Mouse (Mus musculus) layer of hippocampus, postnatal 36 days (tissue): Measurements from ENCODE around the gene Dennd4c. TPM values are rescaled to one million over a fixed set of nuclear protein-coding genes. Genes with fewer than 3 reads are reported as not detected.

ENCODE experiments used
- DNase-seq, 2 experiments: peaks; one replicate each; pipeline ENCODE4 v3.0.0; 2022
- total RNA-seq, 2 experiments: library from RNA; stranded (reverse); gene quantifications; 2 replicates each; pipeline ENCODE4 v1.2.3; 2021

Gene Dennd4c
- total RNA-seq = 10 to 100 TPM; 10.5 to 11.1 TPM

- peak; percentile 83 to 85 for DNase-seq
Observed at GRCm38 (mm10) chr4:86748336-86749291, at the start of gene Dennd4c. TSS of gene Dennd4c (plus strand) at chr4:86748555.

DNA sequence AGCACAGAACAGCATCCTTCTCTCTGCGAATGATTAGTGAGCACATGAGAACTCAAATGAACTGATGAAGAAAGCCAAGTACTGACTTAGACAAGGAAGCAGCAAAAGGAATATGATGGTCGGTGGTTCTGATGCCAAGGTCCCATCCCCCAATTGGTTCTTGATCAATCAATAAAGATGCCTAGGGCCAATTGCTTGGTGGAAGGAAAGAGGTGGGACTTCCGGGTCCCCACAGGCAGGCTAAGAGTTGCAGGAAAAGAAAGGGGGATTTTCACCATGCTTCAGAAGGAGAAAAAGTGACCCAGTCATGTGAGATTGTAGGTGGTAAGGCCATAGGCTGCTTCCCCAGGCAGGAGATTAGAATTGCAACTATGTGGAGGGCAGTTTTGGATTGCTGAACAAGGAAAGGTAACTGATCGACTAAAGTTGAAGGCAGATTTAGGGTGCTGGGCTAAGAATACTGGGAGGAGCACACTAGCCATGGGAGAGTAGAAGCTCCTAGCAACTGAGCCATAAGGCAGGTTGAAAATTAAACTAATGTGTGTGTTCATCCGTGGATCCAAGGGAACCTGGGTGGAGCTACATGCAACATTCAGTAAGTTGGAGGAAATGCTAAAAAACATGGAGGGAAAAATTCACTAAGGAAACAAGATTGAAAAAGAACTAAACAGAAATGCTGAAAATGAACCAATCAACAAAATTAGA is 49.0 kb upstream of the Dennd4c start:
- DNase-seq = no peak

DNA sequence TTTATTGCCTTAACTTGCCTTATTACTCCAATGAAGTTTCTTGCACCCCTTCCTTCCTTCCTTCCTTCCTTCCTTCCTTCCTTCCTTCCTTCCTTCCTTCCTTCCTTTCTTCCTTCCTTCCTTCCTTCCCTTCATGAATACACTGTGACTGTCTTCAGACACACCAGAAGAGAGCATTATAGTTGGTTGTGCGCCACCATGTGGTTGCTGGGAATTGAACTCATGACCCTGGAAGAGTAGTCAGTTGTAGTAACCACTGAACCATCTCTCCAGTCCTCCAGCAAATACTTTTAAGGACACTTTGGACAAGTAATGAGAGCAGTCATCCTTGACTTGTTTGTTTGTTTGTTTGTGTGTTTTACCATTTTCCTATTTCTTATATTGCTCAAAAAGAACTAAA is 39.6 kb upstream of the Dennd4c start:
- no peak for DNase-seq

GRCm38 (mm10) chr4:86710034-86710650 is 38.2 kb upstream of the Dennd4c start:
- no peak for DNase-seq

DNA sequence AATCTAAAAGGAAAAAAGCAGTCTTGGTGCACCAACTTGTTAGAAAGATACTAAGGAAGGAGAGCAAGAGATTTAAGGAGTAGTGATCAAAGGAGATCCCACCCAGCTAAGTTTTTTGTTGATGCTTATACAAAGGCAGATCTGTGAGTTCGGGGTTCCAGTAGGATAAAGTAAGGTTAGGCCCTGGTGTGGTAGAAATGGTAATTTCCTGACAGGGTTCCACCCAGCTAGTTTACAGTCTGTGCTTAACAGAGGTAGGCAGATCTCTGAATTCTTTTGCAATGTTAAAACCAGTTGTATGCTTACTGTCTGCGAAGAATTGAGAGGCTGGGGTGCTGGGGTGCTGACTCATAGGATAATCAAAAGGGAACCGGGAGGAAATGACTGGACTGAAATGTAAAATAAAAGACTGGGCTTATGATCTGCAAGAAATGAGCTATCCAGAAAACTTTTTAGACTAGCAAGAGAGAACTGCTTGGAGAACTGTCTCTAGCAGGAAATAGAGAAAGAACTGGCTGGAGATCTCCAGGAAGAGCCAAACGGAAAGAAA is 37.6 kb upstream of the Dennd4c start:
- no peak for DNase-seq

GRCm38 (mm10) chr4:86712751-86713195 is 35.6 kb upstream of the Dennd4c start:
- DNase-seq = peak; percentile 54 to 58

GRCm38 (mm10) chr4:86713518-86713917 is 34.8 kb upstream of the Dennd4c start:
- DNase-seq = no peak

GRCm38 (mm10) chr4:86715341-86715740 is 33.0 kb upstream of the Dennd4c start:
- DNase-seq = no peak

GRCm38 (mm10) chr4:86717176-86717575 is 31.2 kb upstream of the Dennd4c start:
- DNase-seq = no peak

GRCm38 (mm10) chr4:86718878-86719577 is 29.3 kb upstream of the Dennd4c start:
- DNase-seq = no peak

GRCm38 (mm10) chr4:86721856-86722358 is 26.4 kb upstream of the Dennd4c start:
- DNase-seq = no peak

DNA sequence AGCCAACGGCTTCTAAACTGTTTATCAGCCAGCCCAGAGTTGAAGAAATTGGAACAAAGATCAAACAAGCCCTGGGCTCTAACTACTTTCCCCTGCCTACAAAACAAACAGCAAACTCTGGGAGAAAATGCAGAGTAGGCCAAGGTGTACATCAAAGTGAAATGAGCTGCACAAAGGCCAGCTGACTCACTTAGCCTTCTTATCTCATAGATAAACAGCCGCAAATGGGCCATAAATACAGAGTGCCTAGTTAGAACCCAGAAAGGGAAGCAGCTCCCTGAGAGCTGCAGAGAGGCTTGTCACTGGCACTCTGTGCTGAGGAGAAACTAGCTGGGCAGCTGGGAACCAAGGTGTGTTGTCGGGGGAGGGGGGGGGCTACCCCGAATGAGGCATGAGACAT is 23.2 kb upstream of the Dennd4c start:
- DNase-seq = no peak

GRCm38 (mm10) chr4:86726141-86726540 is 22.2 kb upstream of the Dennd4c start:
- DNase-seq = no peak

DNA sequence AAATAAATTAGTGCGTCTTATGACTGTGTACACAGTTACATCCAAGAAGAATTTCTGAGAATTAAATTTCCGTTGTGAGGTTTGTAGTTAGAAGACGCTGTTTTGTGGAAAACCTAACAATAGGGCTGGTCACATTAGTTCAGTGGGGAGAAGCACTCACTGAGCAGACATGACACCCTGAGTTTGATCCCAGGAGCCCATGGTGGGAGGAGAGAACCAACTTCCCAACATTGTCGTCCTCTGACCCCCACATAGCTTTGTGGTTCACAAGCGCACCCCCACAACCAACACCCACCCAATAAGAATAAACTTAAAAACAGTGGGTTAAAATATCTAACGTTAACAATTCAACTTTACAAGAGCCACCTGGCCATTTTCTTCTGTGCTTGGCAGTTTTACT is 18.5 kb upstream of the Dennd4c start:
- no peak for DNase-seq

DNA sequence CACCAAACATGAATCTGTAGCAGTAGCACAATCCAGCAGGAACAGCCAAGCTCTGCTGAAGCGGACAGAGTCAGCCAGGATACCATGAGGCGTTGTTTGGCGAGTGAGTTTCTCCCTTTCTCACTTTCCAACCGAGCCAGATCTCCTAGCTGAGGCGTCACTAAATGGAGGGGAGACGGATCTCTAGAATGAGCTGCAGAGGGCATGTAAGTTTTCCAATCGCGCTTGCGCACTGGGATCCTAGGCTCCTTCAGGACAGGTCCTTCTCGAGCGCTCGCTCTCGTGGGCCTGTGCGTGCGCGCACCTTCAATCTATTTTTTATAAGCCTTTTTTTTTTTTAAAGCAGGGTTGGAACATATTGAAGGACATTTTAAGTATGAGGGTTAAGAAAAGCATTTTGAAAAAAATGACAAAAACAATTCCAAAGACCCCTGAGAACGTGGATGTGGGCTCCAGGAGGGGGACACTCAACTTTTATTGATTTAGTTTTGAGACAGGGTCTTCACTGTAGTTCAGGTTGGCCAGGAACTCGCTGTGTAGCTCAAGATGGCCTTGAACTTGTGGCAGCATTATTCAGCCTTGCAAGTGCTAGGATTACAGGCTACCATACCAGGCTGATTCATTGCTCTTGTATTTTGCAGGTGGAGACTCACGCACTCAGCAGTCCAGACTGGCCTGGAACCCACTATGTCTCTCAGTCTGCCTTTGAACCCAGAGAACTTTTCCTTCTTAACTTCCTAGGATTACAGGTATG is 14.1 kb upstream of the Dennd4c start:
- no peak for DNase-seq

DNA sequence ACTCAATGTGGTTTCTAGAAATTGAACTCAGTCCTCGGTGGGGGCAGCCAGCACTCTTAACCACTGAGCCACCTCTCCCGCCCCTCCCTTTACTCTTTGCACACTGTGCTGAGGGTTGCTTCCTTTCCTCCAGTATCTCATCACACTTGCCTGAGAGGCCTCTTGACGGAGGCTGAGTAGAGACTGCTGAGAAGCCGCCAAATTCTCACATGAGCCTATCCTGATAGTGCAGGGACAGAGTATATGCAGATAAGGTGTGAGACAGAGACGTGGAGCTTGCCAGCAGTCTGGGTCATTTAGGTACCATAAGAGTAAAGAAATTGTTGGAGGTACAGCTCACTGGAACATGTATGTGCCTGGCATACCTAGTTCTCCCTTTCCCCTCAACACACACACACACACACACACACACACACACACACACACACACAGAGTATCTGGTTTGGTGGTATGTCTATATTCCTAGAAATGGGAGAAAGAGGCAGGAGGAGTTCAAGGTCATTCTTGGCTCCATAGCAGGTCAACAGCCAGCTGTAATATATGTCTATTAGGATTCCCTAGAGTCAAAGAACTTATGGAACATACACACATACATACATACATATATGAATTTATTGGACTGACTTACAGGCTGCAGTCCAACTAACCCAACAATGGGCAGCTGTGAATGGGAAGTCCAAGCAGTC is 8.9 kb upstream of the Dennd4c start:
- no peak for DNase-seq

GRCm38 (mm10) chr4:86749361-86749841 is 1.0 kb downstream of the Dennd4c start:
- no peak for DNase-seq

GRCm38 (mm10) chr4:86750346-86750945 is 2.1 kb downstream of the Dennd4c start:
- no peak for DNase-seq

DNA sequence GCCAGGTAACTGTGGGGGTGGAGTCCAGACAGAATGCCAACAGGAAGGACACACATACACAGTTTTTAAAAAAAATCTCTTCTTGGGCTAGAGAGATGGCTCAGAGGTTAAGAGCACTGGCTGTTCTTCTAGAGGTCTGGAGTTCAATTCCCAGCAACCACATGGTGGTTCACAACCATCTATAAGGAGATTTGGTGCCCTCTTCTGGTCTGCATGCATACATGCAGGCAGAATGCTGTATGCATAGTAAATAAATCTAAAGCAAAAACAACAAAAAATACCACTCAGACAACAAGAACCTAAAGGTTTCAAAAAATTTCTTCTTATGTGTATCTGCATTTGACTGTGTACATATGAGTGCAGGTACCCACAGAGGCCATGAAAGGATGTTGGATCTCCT is 16.0 kb downstream of the Dennd4c start:
- no peak for DNase-seq

GRCm38 (mm10) chr4:86777587-86777986 is 29.2 kb downstream of the Dennd4c start:
- DNase-seq = no peak
